Mouse (Mus musculus): Measurements from ENCODE around the gene Tti1.

Tti1 gene

GRCm38 (mm10) chr2:158037571-158037970, 9.3 kb upstream of the Tti1 start:
- no peak for DNase-seq

DNA sequence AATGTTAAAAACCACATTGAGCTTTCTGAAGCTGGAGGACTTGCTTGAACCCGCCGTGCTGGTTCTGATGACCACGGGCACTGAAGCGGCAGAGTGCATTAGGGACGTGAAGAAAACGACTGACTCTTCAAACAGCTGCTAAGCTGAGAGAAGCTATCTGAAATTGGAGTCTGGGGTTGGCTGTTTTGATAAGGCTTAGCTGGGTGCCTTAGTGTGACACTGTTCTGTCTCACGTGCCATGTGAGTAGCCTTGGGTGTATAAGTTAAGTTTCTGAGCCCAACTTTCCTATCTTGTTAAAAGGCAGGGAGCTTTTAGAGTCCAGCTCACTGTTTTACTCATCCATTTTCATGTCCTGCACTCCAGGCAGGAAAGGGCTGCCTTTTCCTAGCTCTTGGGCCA, 8.7 kb upstream of the Tti1 start:
- DNase-seq, result no peak

DNA sequence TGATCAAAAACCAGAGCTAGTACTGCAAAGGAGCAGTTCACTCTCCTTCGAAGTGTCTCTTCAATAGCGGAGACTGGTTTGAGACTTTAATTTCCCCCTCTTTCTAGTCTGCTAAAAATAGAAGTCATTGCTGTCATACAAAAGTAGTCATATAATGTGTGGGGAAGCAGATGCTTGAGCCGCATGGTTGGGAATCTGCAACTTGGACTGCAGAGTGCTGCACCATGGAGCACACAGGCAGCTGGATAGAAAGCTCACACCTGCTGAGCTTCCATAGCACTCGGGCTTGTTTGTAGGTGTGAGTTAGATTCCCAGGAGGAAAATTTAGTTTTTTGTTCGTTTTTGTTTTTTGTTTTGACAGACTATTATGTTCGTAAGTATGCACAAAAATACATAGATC, 8.2 kb upstream of the Tti1 start:
- DNase-seq, result no peak

GRCm38 (mm10) chr2:158035813-158036212, 7.6 kb upstream of the Tti1 start:
- DNase-seq, result no peak

DNA sequence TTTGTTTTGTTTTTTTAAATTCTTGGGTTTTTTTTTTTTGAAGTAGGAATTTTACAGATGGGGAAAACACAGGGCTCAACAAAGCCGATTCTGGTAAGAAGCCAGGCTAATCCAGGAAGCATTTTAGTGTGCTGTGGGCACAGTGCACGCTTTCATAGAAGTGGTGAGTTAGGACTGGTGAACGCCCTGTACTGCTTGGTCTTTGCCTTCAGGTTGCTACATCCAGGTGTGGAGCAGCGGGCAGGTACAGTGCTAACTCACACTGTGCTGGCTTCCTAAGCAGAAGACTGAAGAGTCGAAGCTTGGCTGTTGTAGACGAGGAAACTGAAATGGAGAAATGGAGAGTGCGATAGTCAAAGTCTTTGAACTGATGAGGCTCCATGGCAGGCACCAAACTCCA, 1.8 kb upstream of the Tti1 start:
- no peak for DNase-seq

DNA sequence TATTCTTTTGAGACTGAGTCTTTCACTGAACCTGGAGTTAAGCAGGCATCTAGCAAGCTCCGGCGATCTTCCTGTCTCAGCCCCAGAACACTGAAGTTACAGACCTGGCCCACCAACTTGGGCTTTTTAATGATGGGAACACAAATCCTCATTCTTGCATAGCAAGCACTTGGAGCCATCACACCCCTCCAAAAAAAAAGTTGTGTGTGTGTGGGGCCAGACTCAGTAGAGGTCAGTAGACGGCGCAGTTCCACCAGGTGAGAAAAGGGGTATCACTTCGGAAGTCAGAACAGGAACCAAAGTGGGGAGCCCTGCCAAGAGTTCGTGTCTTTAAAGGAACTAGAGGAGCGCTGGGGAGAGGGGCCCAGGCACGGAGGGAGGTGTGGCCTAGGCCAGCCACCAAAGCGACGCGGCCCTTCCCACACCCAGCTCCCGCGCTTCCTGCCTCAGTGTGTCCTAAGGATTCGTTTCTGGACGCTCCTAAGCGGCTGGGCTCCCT, 329 bp downstream of the Tti1 start:
- DNase-seq, result no peak

GRCm38 (mm10) chr2:158017330-158017729, 10.9 kb downstream of the Tti1 start:
- DNase-seq, result no peak

DNA sequence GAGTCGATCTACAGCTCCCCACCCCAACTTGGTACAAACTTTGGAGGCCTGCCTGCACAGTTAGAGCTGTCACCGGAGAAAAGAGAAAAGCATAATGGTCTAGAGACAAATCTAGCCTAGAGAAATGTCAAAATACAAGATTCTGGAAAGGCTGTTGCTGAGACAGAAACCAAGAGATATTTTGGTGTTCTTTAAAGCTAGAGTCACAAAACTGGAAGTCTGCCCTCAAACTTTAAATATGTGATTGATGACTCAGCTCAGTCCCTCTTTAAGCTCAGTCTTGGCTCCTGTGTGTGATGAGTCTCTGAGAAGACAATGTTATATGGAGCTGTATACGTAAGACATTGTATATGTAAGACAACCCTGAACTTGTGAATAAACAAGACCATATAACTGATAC, 15.6 kb downstream of the Tti1 start:
- DNase-seq, result no peak

GRCm38 (mm10) chr2:158009373-158009772, 18.9 kb downstream of the Tti1 start:
- DNase-seq, result no peak

DNA sequence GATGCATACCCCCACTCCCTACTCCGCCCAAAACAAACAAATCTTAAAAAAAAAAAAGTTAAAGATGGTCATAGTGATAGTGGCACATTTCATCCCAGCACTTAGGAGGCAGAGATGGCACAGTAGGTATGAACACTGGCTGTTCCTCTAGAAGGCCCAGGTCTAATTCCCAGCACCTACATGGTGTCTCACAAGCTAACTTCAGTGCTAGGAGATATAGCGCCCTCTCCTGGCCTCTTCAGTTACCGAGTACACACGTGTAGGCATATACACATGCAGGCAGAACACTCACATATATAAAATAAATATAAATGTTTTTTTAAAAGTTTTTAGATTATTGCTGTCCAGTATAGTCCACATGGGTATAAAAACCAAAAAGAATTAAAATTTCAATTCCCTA, 22.6 kb downstream of the Tti1 start:
- peak in 1 of 2 experiments; percentile 6 for DNase-seq

DNA sequence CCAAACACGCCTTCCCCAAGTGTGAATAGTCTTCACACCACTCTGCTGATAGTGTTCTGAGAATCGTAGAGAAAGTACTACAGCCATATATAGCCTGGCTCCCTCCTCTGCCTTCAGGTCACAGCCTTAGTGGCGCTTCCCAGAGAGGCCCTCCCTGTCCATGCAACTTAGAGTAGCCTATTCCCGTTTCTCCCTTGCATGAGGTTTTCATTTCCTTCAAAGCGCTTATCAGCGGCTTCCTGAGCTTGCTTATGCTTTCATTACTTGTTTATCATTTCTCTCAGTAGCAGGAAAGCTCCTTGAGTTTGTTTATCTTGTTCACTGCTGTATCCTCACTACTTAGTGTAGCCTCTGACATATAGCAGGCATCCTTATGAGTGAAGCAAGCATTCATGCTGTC, 23.6 kb downstream of the Tti1 start:
- DNase-seq, result no peak

DNA sequence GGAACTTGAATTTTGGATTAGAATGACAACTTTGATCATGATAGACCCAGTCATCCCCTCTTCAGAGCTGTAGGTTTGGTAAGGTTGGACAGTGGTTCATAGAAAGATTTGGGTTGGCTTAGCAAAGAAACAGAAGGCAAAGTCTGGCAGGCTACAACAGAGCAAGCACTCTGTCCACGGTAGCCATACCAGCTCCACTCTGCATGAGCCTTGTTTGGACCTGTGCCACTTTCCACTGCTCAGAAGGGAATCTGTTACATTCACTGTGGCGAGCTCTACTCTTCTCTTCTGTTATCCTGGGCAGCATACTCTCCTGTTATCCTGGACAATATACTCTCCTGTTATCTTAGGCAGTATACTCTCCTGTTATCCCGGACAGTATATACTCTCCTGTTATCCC, 29.4 kb downstream of the Tti1 start:
- no peak for DNase-seq

DNA sequence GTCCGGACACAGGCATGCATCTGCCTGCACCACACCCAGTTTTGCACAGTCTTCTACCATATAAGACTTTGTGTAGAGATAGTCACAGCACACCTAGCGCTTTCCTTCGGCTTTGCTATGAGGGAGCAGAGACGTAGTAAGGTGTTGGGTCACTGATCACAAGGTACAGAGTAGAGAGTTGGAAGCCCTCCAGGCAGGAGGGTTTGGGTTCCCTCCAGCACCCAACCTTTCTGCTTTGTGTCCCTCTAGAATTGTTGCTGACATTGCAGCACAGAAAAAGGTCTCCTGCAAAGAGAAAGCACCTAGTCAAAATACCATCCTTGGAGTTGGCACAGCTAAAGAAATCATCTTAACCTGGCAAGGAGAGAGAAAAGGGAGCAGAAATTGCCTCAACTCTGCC, 35.7 kb downstream of the Tti1 start:
- no peak for DNase-seq

- DNase-seq, result no peak
Observed at GRCm38 (mm10) chr2:157991026-157991425, 37.2 kb downstream of the Tti1 start.

DNA sequence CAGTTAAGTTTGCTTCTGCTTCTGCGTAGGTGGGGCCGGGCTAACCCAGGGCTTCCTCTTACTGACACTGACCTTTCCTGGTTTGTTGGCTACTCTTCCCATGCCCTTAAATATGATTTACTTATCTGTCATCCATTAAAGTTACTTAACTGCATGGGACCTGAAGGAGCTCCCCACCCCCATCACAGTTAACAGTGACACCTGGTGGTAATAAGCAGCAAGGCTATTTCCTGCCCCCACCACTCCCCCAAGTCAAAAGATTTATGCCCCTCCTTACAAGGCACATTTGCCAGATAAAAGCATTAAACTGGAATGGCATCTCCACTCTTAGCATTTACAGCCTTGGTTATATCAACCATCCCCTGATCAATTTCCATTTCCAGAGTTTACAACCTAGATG, 38.3 kb downstream of the Tti1 start:
- DNase-seq, result peak; percentile 7 to 14

DNA sequence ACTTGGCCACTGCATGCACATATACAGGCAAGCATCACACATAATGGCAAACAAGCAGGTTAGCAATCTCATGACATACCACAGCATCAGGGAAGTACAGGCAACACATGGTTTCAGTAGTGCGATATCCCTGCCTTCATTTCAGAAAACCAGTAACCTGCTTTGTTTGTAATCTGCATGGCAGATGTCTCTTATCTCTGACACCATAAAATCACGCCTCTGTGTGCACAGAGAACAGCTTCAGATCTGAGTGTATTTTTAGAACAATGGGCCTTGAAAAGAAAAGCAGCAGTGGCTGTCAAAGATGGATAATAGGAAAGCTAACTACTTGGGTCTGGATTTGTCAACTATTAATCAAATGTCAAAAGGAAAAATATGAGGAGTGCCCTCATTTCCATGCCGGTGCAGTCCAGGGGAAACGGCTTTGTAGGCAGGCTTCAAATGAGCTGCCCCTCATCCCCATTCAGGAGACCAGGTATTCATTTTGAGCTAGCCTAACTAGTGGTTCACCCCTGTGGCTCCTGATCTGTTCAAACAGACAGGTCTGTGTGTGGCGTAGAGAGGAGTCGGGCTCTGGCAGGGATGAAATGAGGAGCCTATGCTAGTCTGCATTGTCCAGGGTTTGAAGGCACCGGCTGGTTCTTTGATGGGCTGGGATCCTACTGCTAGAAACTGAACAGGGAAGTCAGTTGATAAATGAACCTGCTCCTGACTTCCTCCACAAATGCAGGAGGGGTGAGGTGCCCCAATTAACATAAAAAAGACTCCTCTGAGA, 39.6 kb downstream of the Tti1 start:
- DNase-seq, result no peak

DNA sequence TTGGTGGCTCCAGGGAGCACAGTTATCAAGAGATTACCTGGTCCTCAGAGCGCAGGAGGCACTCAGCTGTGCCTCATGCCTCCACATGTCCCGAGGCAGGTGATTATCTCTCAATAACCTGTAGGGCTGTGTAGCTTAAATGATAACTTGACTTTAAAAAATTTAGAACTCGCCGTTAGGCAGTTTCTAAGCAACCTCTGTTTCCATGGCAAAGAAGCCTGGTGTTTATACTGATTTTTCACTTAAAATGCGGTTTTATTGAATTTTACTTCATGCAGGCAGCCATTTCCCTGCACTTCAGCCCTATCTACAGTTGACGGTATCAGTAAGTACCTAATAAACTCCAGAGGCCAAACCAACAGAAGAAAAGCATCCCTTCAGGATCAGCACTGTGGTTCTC, 42.0 kb downstream of the Tti1 start:
- DNase-seq, result no peak

DNA sequence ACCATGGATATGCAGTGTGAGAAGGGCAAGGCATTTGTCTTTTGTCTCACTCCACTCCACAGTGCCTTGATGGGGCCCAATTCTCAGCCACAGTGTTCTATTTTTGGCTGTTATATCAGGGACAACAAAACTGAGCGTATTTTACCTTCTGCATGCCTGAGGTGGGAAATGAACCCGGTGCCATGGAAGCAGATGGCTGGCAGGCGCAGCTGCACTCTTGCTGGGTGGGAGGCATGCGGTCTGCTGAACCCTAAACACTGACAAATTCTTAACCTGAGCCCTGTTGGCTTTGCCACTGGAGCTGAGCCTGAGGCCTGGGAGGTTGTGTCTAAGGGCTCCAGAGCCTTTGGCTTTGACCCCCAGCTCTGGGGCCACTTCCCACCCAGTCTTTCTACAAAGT, 42.6 kb downstream of the Tti1 start:
- DNase-seq, result no peak

GRCm38 (mm10) chr2:157983276-157983675, 45.0 kb downstream of the Tti1 start:
- DNase-seq, result no peak

GRCm38 (mm10) chr2:157982727-157983126, 45.5 kb downstream of the Tti1 start:
- no peak for DNase-seq

DNA sequence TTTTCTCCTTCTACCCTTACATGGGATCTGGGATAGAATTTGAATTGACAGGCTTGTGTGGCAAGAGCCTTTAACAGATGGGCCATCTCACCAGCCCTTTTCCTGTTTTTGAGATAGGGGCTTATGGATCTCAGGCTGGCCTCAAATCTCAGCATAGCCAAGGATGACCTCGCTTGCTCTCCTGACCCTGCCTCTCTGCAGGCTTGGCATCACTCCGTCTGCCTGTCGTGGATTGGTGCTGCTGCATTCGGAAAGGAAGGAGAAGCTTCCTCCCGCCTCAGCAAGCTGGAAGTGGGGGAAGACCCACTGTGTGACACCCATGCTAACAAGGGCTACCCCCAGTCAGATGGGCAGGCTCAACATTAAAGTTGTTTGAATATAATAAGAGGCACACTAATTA, 49.0 kb downstream of the Tti1 start:
- DNase-seq, result no peak

DNA sequence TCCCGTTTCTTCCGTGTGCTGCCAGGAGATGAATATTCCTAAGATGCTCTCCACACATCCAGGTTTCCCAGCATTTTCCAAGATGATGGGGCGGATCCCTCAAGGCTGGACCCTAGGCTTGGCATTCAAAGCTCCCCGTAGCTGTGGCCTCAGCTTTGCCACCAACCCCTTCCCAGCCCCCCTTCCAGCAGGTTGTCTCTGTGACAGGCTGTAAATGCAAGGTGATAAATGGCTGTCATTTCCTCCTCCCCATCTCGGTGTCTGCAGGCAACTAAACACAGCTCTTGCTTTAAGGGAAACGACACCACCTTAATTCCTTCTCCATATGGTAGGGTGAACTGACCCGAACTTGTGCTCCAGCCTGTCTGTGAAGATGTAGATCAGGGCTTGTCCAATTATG, 52.6 kb downstream of the Tti1 start:
- DNase-seq, result no peak

DNA sequence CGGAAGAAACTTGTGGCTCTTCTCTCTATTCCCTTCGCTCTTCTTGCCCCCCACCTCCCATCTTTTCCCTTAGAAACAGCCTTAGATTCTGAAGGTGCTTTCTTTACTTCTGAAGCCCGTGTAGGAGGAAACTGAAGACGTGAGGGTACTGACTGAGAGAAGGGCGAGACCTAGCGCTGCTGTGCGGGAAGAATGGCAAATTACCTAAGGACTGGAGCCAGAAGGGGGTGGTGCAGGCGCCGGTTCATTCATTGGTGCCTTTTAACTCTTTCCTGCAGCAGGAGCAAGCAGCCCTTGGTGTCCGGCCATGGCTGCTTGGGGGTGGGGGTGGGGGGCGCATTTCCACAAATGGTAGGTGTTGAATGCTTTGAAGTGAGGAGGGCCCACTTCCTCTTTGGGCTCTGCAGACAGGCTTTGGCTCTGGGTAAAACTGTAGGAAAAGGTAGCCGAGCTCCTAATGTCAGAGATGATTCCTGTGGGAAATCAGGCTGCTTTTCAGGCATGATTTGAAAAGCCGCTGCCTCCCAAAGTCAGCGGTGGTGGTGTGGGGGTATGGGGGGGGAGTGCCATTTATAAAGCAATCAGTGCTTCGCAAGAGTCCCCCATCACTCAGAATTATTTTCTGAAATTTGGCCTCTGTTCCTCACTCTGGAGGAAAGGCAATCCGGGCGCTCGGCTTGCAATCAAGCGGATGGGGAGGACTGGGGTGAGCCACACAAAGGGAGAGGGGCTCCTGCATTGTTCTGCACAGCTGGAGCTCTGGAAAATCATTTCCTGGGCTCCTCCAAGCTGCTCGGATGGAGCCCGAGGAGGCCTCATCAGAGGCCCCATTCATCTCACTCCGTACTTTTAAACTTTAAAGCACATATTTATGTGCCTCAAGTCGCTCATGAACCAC, 53.4 kb downstream of the Tti1 start:
- DNase-seq, result no peak

DNA sequence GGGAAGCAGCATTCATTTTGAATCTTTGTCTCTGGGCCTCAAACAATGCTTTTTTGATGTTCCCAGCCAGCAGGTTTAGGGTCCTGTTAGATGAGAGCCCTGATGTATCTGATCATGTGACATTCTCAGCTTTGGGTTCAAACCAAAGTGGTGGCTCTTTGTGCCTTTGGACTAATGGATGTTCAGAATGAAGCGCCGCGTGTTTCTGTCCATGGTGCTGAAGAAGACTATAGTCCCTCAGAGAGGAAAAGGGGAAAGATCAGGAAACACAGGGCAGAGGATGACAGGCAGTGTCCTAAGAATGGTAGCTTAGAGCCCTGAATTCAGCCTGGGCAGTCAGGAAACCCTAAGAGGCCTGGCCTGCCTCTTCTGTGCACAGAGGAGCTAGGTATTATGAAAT, 57.6 kb downstream of the Tti1 start:
- peak; percentile 10 to 24 for DNase-seq
